Mouse (Mus musculus) brain, adult 2 months (tissue): ENCODE measurements around the gene Ttk.
A peak's percentile ranks its signal among the peaks of the same experiment; 100 is the strongest.

Source experiments
- DNase-seq: peaks from one replicate; pipeline ENCODE4 v3.0.0; 2011; ENCODE audit warnings: low read depth, low spot score

Ttk gene

DNA sequence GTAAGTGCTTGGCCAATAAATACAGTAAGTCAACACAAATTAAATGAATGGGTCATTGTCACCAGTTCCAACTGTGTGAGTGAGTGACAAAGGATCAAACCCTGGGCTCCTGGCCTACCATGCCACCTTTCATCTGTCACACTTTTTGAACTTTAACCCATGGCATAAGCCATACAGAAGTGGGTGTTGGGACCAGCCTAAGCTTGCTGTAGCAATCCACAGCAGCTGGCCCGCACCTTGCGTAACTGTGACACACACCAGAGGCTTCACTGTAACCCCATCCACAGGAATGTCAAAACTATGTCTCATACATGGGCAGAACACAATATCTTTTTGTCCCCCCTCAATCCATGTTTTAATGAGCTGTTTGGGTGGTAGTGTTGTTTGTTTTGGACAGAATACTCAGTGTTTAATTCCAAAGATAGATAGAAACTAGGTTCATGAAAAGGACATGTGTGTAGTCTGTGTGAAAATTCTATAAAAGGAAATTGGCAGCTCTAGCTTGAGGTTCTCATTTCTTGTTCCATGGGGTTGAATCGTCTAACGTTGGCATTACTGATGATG lies 59.4 kb downstream of the Ttk start:
- no peak for DNase-seq

DNA sequence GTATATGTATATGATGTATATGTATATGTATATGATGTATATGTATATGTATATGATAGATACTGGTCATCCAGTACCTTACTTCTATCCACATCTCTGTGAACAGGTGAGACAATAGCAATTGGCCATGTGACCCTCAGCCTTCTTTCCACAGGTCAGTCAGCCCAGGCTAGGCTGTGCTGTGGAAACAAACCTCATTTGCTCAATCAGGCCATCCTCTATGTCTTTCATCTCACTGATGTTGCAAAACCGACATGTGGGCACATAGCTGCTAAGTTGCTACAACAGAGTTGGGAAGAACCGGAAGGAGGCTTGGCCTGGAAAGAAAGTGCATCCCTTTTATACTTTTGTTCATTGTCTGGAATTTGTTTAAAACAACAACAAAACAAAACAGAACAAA lies 67.6 kb downstream of the Ttk start:
- DNase-seq = no peak

DNA sequence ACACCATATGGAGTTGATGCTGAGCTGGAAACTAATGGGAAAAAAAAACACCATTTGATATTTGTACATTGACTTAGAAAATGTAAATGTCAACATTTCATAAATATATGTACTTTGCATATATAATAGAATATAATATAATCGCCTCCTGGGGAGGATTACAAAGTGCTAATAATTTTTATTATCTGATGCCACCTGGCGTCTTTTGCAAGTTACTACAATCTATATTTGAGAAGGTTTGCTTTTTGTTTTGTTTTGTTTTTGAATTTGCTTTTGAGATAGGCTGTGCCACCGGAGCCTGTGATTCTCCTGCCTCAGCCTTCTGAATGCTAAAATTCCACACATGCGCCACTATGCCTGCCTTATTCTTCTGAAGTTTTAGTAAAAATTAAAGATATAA lies 71.3 kb downstream of the Ttk start:
- peak; percentile 12 for DNase-seq

DNA sequence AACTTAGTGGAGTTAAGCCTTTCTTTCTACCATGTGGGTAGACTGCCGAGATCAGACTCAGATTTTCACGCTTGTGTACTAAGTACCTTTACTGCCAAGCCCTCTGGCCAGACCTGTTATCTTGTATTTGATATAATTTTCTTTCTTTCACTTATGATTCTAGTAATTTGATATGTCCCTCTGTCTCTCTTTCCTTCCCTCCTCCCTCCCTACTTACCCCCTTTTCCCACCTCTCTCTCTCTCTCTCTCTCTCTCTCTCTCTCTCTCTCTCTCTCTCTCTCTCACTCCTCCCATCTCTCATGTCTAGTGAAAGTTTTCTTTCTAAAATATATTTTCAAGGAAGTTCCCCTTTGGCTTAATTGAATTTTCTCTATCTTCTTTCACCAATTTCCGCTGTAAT lies 72.5 kb downstream of the Ttk start:
- DNase-seq = no peak

DNA sequence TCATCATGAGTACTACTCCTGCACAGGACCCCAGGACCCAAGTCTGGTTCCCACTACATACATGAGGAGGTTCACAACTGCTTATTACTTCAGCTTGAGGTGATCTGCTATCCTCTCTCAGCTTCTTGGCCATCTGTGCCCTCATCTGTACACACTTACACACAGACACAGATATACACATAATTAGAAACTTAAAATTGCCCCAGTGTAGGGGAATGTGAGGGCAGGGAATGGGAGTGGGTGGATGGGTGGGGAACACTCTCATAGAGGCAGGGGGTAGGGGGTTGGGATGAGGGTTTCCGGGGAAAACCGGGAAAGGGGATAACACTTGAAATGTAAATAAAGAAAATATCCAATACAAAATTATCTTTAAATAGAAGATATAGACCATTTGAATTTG lies 75.3 kb downstream of the Ttk start:
- DNase-seq = no peak

DNA sequence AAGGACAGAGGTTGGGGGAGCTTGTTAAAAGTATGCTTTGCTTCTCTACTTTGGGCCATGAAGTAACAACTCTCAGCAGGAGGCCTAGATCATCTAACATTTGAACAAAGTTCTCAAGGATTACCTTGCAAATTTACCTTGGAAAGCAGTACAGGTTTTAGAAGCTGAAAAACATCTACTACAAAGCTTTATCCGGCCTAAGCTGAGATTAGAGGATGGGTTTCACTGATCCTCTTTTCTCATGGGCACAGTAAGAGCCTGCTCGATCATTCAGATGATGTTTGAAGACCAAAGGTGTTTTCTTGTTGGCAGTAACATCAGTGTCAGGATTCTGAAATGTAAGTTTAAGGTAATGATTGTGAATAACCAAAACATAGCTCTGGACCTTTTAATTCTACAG lies 76.4 kb downstream of the Ttk start:
- DNase-seq = no peak
